Mouse (Mus musculus) ES-Bruce4 (cell line): Measurements from ENCODE around the gene Mycbp.

Source experiments
- CTCF ChIP-seq: IDR thresholded peaks from one replicate; pipeline ENCODE4 v1.8.1; 2011; ENCODE audit warnings: low read depth, low read length
- POLR2A ChIP-seq: IDR thresholded peaks from one replicate; pipeline ENCODE4 v1.8.1; 2011; ENCODE audit warnings: low read length; ENCODE audit not compliant: insufficient read depth

DNA sequence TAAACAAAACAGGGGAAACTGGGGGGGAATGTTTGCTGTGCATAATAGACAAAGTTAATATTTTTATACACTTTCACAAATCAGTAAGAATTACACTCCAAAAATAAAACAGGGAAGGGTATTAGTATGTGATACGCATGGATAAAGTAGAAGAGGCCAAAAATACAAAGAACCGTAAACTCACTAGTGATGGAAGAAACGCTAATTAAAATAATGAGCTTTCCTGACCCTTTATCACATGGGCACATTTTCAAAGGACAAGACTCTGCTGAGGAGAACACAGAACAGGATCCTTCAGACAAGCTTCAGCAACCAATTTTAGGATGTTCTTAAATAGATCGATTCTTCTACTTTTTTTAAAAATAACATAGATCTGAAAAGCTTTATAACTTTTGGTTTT is 42.1 kb downstream of the Mycbp start:
- TF ChIP-seq POLR2A (no peak), CTCF (no peak)
